In genomic region chr1:172204814-172205740, GRCm38 (mm10) we compare ENCODE assay signal across 8 mouse cellular contexts. TPM values are rescaled to one million over a fixed set of nuclear protein-coding genes. Genes with fewer than 3 reads are reported as not detected.
A peak's percentile ranks its signal among the peaks of the same experiment; 100 is the strongest.
DNase-seq lines count a peak whose midpoint lies in the region; ATAC-seq and TF ChIP-seq lines count a peak whose summit lies in the region.

No protein-coding gene starts in this region.

- H3K27me3 ChIP-seq in heart, embryonic 12.5 days (replicated peaks) = no peaks in the 10 kb centered on the region
- no peaks in the 10 kb centered on the region for H3K27me3 ChIP-seq in forebrain, embryonic 14.5 days (replicated peaks; ENCODE audit: control insufficient read depth, insufficient read depth, low read length)
- peaks cover 26% of the 10 kb centered on the region for H3K27me3 ChIP-seq in liver, embryonic 15.5 days

- peak overlapping the region; percentile 84 for H3K4me3 ChIP-seq in heart, embryonic 12.5 days
- peak overlapping the region; percentile 71 for H3K4me3 ChIP-seq in bone marrow macrophage, adult 2 months (ENCODE audit: insufficient read depth, low read length)
- H3K4me3 ChIP-seq in forebrain, embryonic 14.5 days (ENCODE audit: low read depth, low read length) = peak overlapping the region; percentile 71
- H3K4me3 ChIP-seq in liver, embryonic 15.5 days (replicated peaks) = no peak overlapping the region

- intact Hi-C loops in heart, postnatal 25 days (cut with DNase I) = no loop called here
- intact Hi-C loops in left cerebral cortex, postnatal 4 days (cut with DNase I) = loop anchor here (5.0 kb wide), 1 partner anchor 102 kb away; no protein-coding TSS in a partner anchor

- H3K4me2 ChIP-seq in heart, embryonic 12.5 days = peak overlapping the region; percentile 73
- peak overlapping the region; percentile 79 for H3K4me2 ChIP-seq in forebrain, embryonic 14.5 days (ENCODE audit: low read length)
- peak overlapping the region; percentile 72 for H3K4me2 ChIP-seq in liver, embryonic 15.5 days

- TF ChIP-seq POLR2A in bone marrow macrophage, adult 2 months (IDR thresholded peaks at IDR 0.05; ENCODE audit: borderline replicate concordance, low read depth, low read length) = no peak

- H3K9ac ChIP-seq in heart, embryonic 12.5 days = peak overlapping the region; percentile 96
- peak overlapping the region; percentile 92 for H3K9ac ChIP-seq in forebrain, embryonic 14.5 days (ENCODE audit: low read length)
- no peak overlapping the region for H3K9ac ChIP-seq in liver, embryonic 15.5 days

- H3K27ac ChIP-seq in heart, embryonic 12.5 days (ENCODE audit: poor library complexity, severe bottlenecking) = peak overlapping the region; percentile 89
- no peak overlapping the region for H3K27ac ChIP-seq in bone marrow macrophage, adult 2 months (ENCODE audit: insufficient read depth, low read depth, low read length)
- peak overlapping the region; percentile 99 for H3K27ac ChIP-seq in forebrain, embryonic 14.5 days (ENCODE audit: low read depth, low read length)
- H3K27ac ChIP-seq in liver, embryonic 15.5 days (replicated peaks) = no peak overlapping the region

- peaks cover 26% of the 10 kb centered on the region for H3K36me3 ChIP-seq in heart, embryonic 12.5 days
- peaks cover 7% of the 10 kb centered on the region for H3K36me3 ChIP-seq in forebrain, embryonic 14.5 days (ENCODE audit: control insufficient read depth, insufficient read depth, low read length)
- H3K36me3 ChIP-seq in liver, embryonic 15.5 days (replicated peaks) = peaks cover 20% of the 10 kb centered on the region

- WGBS in heart, embryonic 12.5 days = 53% methylated on average over 15 of the region's 15 CpGs
- WGBS in forebrain, embryonic 14.5 days = 9% methylated on average over 15 of the region's 15 CpGs
- 59% methylated on average over 15 of the region's 15 CpGs for WGBS in liver, embryonic 15.5 days (ENCODE audit: insufficient replicate concordance)

- ATAC-seq in heart, embryonic 12.5 days (ENCODE audit: insufficient number of reproducible peaks, low FRiP score) = no peak
- ATAC-seq in forebrain, embryonic 14.5 days = no peak
- ATAC-seq in liver, embryonic 15.5 days (ENCODE audit: insufficient read depth) = no peak
- ATAC-seq in activated CD4-positive, CD25-positive, alpha-beta regulatory T cell, adult 4 months = no peak

- TF ChIP-seq CTCF in bone marrow macrophage, adult 2 months (IDR thresholded peaks at IDR 0.05; ENCODE audit: low read depth, low read length) = no peak

- H3K4me1 ChIP-seq in heart, embryonic 12.5 days (replicated peaks) = peaks cover 67% of the 10 kb centered on the region
- peaks cover 33% of the 10 kb centered on the region for H3K4me1 ChIP-seq in bone marrow macrophage, adult 2 months (ENCODE audit: control insufficient read depth, insufficient read depth, low read length)
- H3K4me1 ChIP-seq in forebrain, embryonic 14.5 days (ENCODE audit: control insufficient read depth, insufficient read depth, low read length) = peaks cover 58% of the 10 kb centered on the region
- peaks cover 52% of the 10 kb centered on the region for H3K4me1 ChIP-seq in liver, embryonic 15.5 days (replicated peaks)

- no peaks in the 10 kb centered on the region for H3K9me3 ChIP-seq in heart, embryonic 12.5 days (replicated peaks)
- no peaks in the 10 kb centered on the region for H3K9me3 ChIP-seq in forebrain, embryonic 14.5 days (replicated peaks; ENCODE audit: control insufficient read depth, low read length)
- H3K9me3 ChIP-seq in liver, embryonic 15.5 days (replicated peaks) = no peaks in the 10 kb centered on the region

- no peak for DNase-seq in heart, postnatal 25 days (ENCODE audit: low spot score)
- DNase-seq in forebrain, embryonic 14.5 days (ENCODE audit: low spot score) = peak; percentile 65
- DNase-seq in layer of hippocampus, adult 8-10 months (ENCODE audit: low spot score in 2 of 2) = no peak
- DNase-seq in left cerebral cortex, postnatal 4 days = no peak

RNA-seq across cellular contexts. Expression of gene Pea15a, which starts 1.5 kb away (rescaled TPM):
- 156 and 164 TPM in 2 replicates for polyA plus RNA-seq in heart, embryonic 12.5 days (2016; fragmentation: Nextera tagmentation; extraction: Ambion mirVana)
- total RNA-seq in heart, postnatal 25 days (2021) = 10 to 100 TPM; 65.8 to 70.5 TPM
- 249 and 256 TPM in 2 replicates for polyA plus RNA-seq in bone marrow macrophage, adult 2 months (2012; ENCODE audit: insufficient read depth, insufficient read length, missing spikeins)
- polyA plus RNA-seq in forebrain, embryonic 14.5 days (2014; fragmentation: Nextera tagmentation; extraction: Ambion mirVana) = 433 and 436 TPM in 2 replicates
- polyA plus RNA-seq in liver, embryonic 15.5 days (2015; fragmentation: Nextera tagmentation; extraction: Ambion mirVana) = 20.2 and 22.3 TPM in 2 replicates
- 10 to 100 TPM; 42.0 to 43.1 TPM for polyA plus RNA-seq in activated CD4-positive, CD25-positive, alpha-beta regulatory T cell, adult 4 months (2017; shearing (Covaris generic))
- 100 to 1,000 TPM; 445 to 463 (median 462) TPM for total RNA-seq in layer of hippocampus, adult 8-10 months (2022)
- total RNA-seq in left cerebral cortex, postnatal 4 days (2021) = 100 to 1,000 TPM; 314 to 321 TPM

RNA-seq across cellular contexts. Expression of gene Casq1, which starts 14.6 kb away (rescaled TPM):
- polyA plus RNA-seq in heart, embryonic 12.5 days (2016; fragmentation: Nextera tagmentation; extraction: Ambion mirVana) = 182 and 185 TPM in 2 replicates
- total RNA-seq in heart, postnatal 25 days (2021) = 10 to 100 TPM; 12.6 to 18.0 TPM
- not detected in 2 replicates for polyA plus RNA-seq in bone marrow macrophage, adult 2 months (2012; ENCODE audit: insufficient read depth, insufficient read length, missing spikeins)
- 3.8 and 4.0 TPM in 2 replicates for polyA plus RNA-seq in forebrain, embryonic 14.5 days (2014; fragmentation: Nextera tagmentation; extraction: Ambion mirVana)
- 2.9 and 5.0 TPM in 2 replicates for polyA plus RNA-seq in liver, embryonic 15.5 days (2015; fragmentation: Nextera tagmentation; extraction: Ambion mirVana)
- not detected for polyA plus RNA-seq in activated CD4-positive, CD25-positive, alpha-beta regulatory T cell, adult 4 months (2017; shearing (Covaris generic))
- total RNA-seq in layer of hippocampus, adult 8-10 months (2022) = under 1 TPM in 3 of 4 experiments, not detected in 1; 0.67 to 0.91 (median 0.78) TPM
- total RNA-seq in left cerebral cortex, postnatal 4 days (2021) = under 1 TPM; 0.62 to 0.82 TPM

RNA-seq across cellular contexts. Expression of gene Atp1a4, which starts 53.1 kb away (rescaled TPM):
- polyA plus RNA-seq in heart, embryonic 12.5 days (2016; fragmentation: Nextera tagmentation; extraction: Ambion mirVana) = 0.17 and 0.19 TPM in 2 replicates
- not detected for total RNA-seq in heart, postnatal 25 days (2021)
- polyA plus RNA-seq in bone marrow macrophage, adult 2 months (2012; ENCODE audit: insufficient read depth, insufficient read length, missing spikeins) = not detected in 2 replicates
- 0.08 and 0.12 TPM in 2 replicates for polyA plus RNA-seq in forebrain, embryonic 14.5 days (2014; fragmentation: Nextera tagmentation; extraction: Ambion mirVana)
- polyA plus RNA-seq in liver, embryonic 15.5 days (2015; fragmentation: Nextera tagmentation; extraction: Ambion mirVana) = 0.02 TPM in 1 of 2 replicates, not detected in the other
- polyA plus RNA-seq in activated CD4-positive, CD25-positive, alpha-beta regulatory T cell, adult 4 months (2017; shearing (Covaris generic)) = not detected
- not detected for total RNA-seq in layer of hippocampus, adult 8-10 months (2022)
- under 1 TPM in 1 of 2 experiments, not detected in 1; 0.58 TPM for total RNA-seq in left cerebral cortex, postnatal 4 days (2021)

RNA-seq across cellular contexts. Expression of gene Igsf8, which starts 56.4 kb away (rescaled TPM):
- polyA plus RNA-seq in heart, embryonic 12.5 days (2016; fragmentation: Nextera tagmentation; extraction: Ambion mirVana) = 24.0 and 26.1 TPM in 2 replicates
- 10 to 100 TPM in 1 of 2 experiments, 1 to 10 TPM in 1; 9.3 to 15.2 TPM for total RNA-seq in heart, postnatal 25 days (2021)
- 90.3 and 110 TPM in 2 replicates for polyA plus RNA-seq in bone marrow macrophage, adult 2 months (2012; ENCODE audit: insufficient read depth, insufficient read length, missing spikeins)
- polyA plus RNA-seq in forebrain, embryonic 14.5 days (2014; fragmentation: Nextera tagmentation; extraction: Ambion mirVana) = 132 and 147 TPM in 2 replicates
- 17.9 and 23.1 TPM in 2 replicates for polyA plus RNA-seq in liver, embryonic 15.5 days (2015; fragmentation: Nextera tagmentation; extraction: Ambion mirVana)
- 1 to 10 TPM; 3.4 to 3.8 TPM for polyA plus RNA-seq in activated CD4-positive, CD25-positive, alpha-beta regulatory T cell, adult 4 months (2017; shearing (Covaris generic))
- total RNA-seq in layer of hippocampus, adult 8-10 months (2022) = 100 to 1,000 TPM; 226 to 260 (median 236) TPM
- 100 to 1,000 TPM; 157 to 165 TPM for total RNA-seq in left cerebral cortex, postnatal 4 days (2021)

RNA-seq across cellular contexts. Expression of gene Dcaf8, which starts 57.2 kb away (rescaled TPM):
- 123 and 125 TPM in 2 replicates for polyA plus RNA-seq in heart, embryonic 12.5 days (2016; fragmentation: Nextera tagmentation; extraction: Ambion mirVana)
- 100 to 1,000 TPM; 109 to 114 TPM for total RNA-seq in heart, postnatal 25 days (2021)
- 73.2 and 78.3 TPM in 2 replicates for polyA plus RNA-seq in bone marrow macrophage, adult 2 months (2012; ENCODE audit: insufficient read depth, insufficient read length, missing spikeins)
- 76.1 and 83.1 TPM in 2 replicates for polyA plus RNA-seq in forebrain, embryonic 14.5 days (2014; fragmentation: Nextera tagmentation; extraction: Ambion mirVana)
- polyA plus RNA-seq in liver, embryonic 15.5 days (2015; fragmentation: Nextera tagmentation; extraction: Ambion mirVana) = 55.3 and 62.8 TPM in 2 replicates
- 10 to 100 TPM; 51.0 to 78.8 TPM for polyA plus RNA-seq in activated CD4-positive, CD25-positive, alpha-beta regulatory T cell, adult 4 months (2017; shearing (Covaris generic))
- total RNA-seq in layer of hippocampus, adult 8-10 months (2022) = 100 to 1,000 TPM; 111 to 123 (median 119) TPM
- 10 to 100 TPM; 71.9 to 75.8 TPM for total RNA-seq in left cerebral cortex, postnatal 4 days (2021)

Comparison
In these comparisons a context has a peak if more than half of its experiments do, and no peak if none do; other contexts are left out.
1. H3K27ac ChIP-seq: peak in heart, embryonic 12.5 days (single experiment) and forebrain, embryonic 14.5 days (single experiment); none in bone marrow macrophage, adult 2 months (single experiment) and liver, embryonic 15.5 days (single experiment).
2. RNA of gene Casq1, which starts 14.6 kb away (polyA plus RNA-seq): 182 to 185 TPM in heart, embryonic 12.5 days; 2.9 to 5.0 TPM in liver, embryonic 15.5 days, 3.8 to 4.0 TPM in forebrain, embryonic 14.5 days, not detected in bone marrow macrophage, adult 2 months and not detected in activated CD4-positive, CD25-positive, alpha-beta regulatory T cell, adult 4 months; every median in the first group is over 10 times any median in the second.
3. Peak in every context shown above with its lines, with median percentiles within 50 percentile points of each other: H3K4me2 ChIP-seq.